Mouse (Mus musculus) MEL (cell line): ENCODE measurements at regions not wholly inside any gene's neighbourhood (a gene's known extent, or its start where the extent isn't known, plus 50 kb on each side); places are given as distances from the start of the nearest gene placed in this dataset.

Experiments
- CHD1 ChIP-seq: IDR thresholded peaks from 2 replicates; pipeline ENCODE4 v1.6.1; 2012; ENCODE audit warnings: low read depth, mild to moderate bottlenecking, inconsistent platforms, low read length, improper control_type of control experiment
- GATA1 ChIP-seq: IDR thresholded peaks from 2 replicates; pipeline ENCODE4 v1.6.1; 2011; ENCODE audit warnings: low read depth, low read length, improper control_type of control experiment
- JUND ChIP-seq: IDR thresholded peaks from 2 replicates; pipeline ENCODE4 v1.6.1; 2011; ENCODE audit warnings: low read depth, mild to moderate bottlenecking, improper control_type of control experiment, low read length

DNA sequence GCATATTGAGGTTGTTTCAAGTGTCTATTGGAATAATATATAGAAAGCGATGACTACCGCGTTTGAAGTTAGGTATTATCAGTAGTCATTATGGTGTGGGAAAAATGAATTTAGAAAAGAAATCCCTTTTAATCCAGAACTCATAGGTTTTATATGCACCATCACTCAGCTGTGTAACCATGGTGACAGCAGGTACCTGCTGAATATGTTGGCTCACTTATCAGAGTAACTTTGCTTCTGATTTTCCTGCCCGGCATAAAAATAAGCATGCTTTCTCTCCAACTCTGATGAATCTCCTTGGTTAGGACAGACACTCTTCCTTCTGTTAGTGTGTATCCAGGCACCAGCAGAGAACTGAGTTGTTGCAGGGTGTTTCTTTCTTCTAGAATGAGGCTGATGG, 281.5 kb downstream of the Rfpl4b start:
- no peak for TF ChIP-seq CHD1
- TF ChIP-seq GATA1 = no peak
- no peak for TF ChIP-seq JUND
